ENCODE assay signal across 10 mouse cellular contexts in genomic region chr10:25426058-25426457, GRCm38 (mm10).
DNase-seq lines count a peak whose midpoint lies in the region; ATAC-seq and TF ChIP-seq lines count a peak whose summit lies in the region.
"Had no signal": no experiment of that assay in that cellular context is flagged by ENCODE, and none has a peak within 500 bp of the region (broad histone marks: within the 10 kb centered on the region; RNA-seq: fewer than 3 reads in every experiment).

No protein-coding gene starts in this region.

- no peak for TF ChIP-seq EP300 in heart, adult 2 months (IDR thresholded peaks at IDR 0.05; ENCODE audit: insufficient read depth, low read depth, low read length)

- no peak overlapping the region for H3K4me2 ChIP-seq in intestine, embryonic 16.5 days (ENCODE audit: low read depth, low read length)

- no peaks in the 10 kb centered on the region for H3K27me3 ChIP-seq in heart, adult 2 months (ENCODE audit: control insufficient read depth, insufficient read depth, low read length)
- no peaks in the 10 kb centered on the region for H3K27me3 ChIP-seq in intestine, embryonic 16.5 days (replicated peaks; ENCODE audit: control insufficient read depth, insufficient read depth, low read length)

- 0 out of 2 replicates have a peak overlapping the region, but pooled peaks have one; percentile 9 for H3K27ac ChIP-seq in layer of hippocampus, adult 2 months
- H3K27ac ChIP-seq in heart, adult 2 months: peak overlapping the region; percentile 64
- peak overlapping the region; percentile 60 for H3K27ac ChIP-seq in intestine, embryonic 16.5 days (ENCODE audit: low read length)

- peak; percentile 69 for ATAC-seq in intestine, embryonic 16.5 days
- ATAC-seq in megakaryocyte, adult 5-6 weeks (ENCODE audit: poor library complexity, severe bottlenecking): no peak

- H3K4me3 ChIP-seq in layer of hippocampus, adult 2 months: no peak overlapping the region
- H3K4me3 ChIP-seq in heart, adult 2 months: no peak overlapping the region
- no peak overlapping the region for H3K4me3 ChIP-seq in intestine, embryonic 16.5 days (ENCODE audit: low read length)

- no peaks in the 10 kb centered on the region for H3K79me2 ChIP-seq in heart, adult 2 months (replicated peaks; ENCODE audit: control insufficient read depth, insufficient read depth, low read length)

- TF ChIP-seq POLR2A in heart, adult 2 months (IDR thresholded peaks at IDR 0.05; ENCODE audit: insufficient read depth, low read depth, low read length): 0 out of 2 replicates have a peak, but pooled peaks have one; percentile 15

- DNase-seq in layer of hippocampus, adult 2 months (ENCODE audit: low spot score in 2 of 2): no peak
- no peak for DNase-seq in layer of hippocampus, postnatal 36 days
- DNase-seq in heart, adult 2 months: peak; percentile 48 to 63
- DNase-seq in lung, postnatal 14 days: peak; percentile 48
- no peak for DNase-seq in left cerebral cortex, postnatal 14 days (ENCODE audit: low spot score in 2 of 2)
- no peak for DNase-seq in layer of hippocampus, adult 8-10 months (ENCODE audit: low spot score in 2 of 2)
- DNase-seq: adrenal gland, postnatal 10 days; layer of hippocampus, adult 9-11 months had no signal

- no peaks in the 10 kb centered on the region for H3K9me3 ChIP-seq in intestine, embryonic 16.5 days (ENCODE audit: control insufficient read depth, low read length)

- intact Hi-C loops in heart, adult 2 months (cut with DNase I): no loop called here
- intact Hi-C loops in left cerebral cortex, postnatal 14 days (cut with DNase I): no loop called here

- peaks cover 25% of the 10 kb centered on the region for H3K4me1 ChIP-seq in heart, adult 2 months (ENCODE audit: control insufficient read depth, insufficient read depth, low read length)
- H3K4me1 ChIP-seq in intestine, embryonic 16.5 days (ENCODE audit: control insufficient read depth, insufficient read depth, low read length): peaks cover 35% of the 10 kb centered on the region

- H3K9ac ChIP-seq in heart, adult 2 months (ENCODE audit: low read depth, low read length): no peak overlapping the region
- no peak overlapping the region for H3K9ac ChIP-seq in intestine, embryonic 16.5 days (ENCODE audit: low read depth, low read length)

- TF ChIP-seq CTCF in layer of hippocampus, adult 2 months (conservative IDR thresholded peaks at IDR 0.05): no peak
- TF ChIP-seq CTCF in heart, adult 2 months (IDR thresholded peaks at IDR 0.05): no peak

- peaks cover 6% of the 10 kb centered on the region for H3K36me3 ChIP-seq in heart, adult 2 months (ENCODE audit: control insufficient read depth, insufficient read depth, low read length)
- H3K36me3 ChIP-seq in intestine, embryonic 16.5 days (ENCODE audit: control insufficient read depth, insufficient read depth, low read length): no peaks in the 10 kb centered on the region

- WGBS in heart, adult 2 months: 18% methylated on average over 1 of the region's 1 CpGs
- WGBS in intestine, embryonic 16.5 days: 15% methylated on average over 1 of the region's 1 CpGs

Comparison
In these comparisons a context has a peak if more than half of its experiments do, and no peak if none do; other contexts are left out.
1. DNase-seq: peak in heart, adult 2 months (2 of 2) and lung, postnatal 14 days (single experiment); none in layer of hippocampus, adult 2 months (0 of 2), layer of hippocampus, postnatal 36 days (0 of 2), left cerebral cortex, postnatal 14 days (0 of 2) and layer of hippocampus, adult 8-10 months (0 of 2).
2. H3K27ac ChIP-seq: peak in every context shown above with its lines; median percentile 64 in heart, adult 2 months; 60 in intestine, embryonic 16.5 days; 9 in layer of hippocampus, adult 2 months.